Mouse (Mus musculus): ENCODE results near the gene Casz1.

The Casz1 gene

GRCm38 (mm10) chr4:148906806-148907205, 102.6 kb downstream of the Casz1 start:
- DNase-seq (ENCODE audit: low read depth), result no peak

GRCm38 (mm10) chr4:148908214-148908681, 104.0 kb downstream of the Casz1 start:
- DNase-seq (ENCODE audit: low read depth), result peak; percentile 56

DNA sequence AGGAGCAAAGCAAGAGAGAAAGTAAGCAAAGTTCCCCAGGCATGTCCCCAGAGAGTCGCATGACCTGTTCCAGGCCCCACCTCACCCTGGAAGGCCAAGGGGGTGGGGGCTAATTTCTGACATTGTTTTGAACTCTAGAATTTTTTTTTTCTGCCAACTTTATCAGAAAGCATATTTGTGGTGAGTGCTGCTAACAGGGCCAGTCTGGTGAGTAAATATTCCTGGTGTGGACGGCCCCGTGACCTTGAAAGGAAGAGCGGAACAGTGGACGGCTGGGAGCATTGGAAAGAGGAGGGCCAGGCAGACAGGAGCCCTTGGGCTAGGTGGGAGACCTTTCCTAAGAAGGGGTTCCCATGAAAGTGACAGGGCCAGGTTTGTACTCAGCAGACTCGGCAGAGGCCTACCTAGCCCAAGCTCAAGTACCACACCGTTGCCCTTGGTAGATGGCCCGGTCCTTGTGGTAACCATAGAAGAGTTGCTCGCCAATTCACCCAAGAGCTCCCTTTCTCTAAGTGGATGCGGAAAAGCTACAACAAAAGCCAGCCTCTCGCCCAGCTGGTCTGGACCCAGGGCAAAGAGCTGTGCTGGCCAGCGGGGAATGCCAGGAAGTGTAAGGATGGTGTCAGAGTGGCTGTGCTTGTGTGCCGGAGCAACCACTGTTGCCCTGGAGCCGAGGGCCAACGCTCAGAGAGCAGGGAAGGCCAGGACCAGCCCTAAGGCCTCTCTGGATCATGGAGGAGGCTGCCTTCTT, 104.7 kb downstream of the Casz1 start:
- no peak for DNase-seq (ENCODE audit: low read depth)

DNA sequence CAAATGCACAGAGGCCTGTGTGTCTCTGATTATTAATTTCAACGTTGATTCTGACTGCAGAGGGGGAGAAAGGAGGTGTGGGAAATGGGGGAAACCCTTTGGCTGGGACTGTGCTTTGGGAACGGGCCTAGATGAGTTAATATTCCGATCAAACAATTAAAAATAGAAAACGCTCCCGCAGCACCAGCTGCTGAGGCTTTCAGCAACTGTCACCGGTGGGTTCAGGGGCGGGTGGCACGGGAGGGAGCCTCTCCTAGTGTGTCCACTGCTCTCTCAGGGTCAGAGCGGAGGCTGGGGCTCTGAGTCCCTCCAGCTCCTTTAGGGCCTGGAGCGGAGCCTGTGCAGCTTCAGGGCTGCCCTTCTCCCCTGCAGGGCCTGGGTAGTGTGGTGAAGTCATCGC, 105.3 kb downstream of the Casz1 start:
- no peak for DNase-seq (ENCODE audit: low read depth)

DNA sequence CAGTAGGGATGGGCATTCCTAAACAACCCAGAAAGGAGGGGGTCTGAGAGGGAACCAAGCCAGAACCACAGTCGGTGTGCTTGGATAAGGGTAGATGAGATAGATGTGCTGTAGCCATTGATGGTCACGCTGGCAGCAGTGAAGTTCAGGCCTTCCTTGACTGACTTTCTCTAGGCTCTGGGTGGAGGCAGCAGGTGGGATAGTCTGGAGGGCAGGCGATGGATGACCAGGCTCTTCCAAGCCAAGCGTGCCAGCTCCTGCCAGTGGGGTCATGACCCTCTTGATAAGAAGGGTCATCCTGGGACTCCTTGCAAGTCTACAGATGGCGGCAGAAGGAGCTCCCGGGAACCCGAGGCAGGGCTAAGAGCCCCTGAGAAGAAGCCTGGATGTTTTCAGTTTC, 107.9 kb downstream of the Casz1 start:
- no peak for DNase-seq (ENCODE audit: low read depth)

GRCm38 (mm10) chr4:148912826-148913590, 108.8 kb downstream of the Casz1 start:
- DNase-seq (ENCODE audit: low read depth), result no peak

DNA sequence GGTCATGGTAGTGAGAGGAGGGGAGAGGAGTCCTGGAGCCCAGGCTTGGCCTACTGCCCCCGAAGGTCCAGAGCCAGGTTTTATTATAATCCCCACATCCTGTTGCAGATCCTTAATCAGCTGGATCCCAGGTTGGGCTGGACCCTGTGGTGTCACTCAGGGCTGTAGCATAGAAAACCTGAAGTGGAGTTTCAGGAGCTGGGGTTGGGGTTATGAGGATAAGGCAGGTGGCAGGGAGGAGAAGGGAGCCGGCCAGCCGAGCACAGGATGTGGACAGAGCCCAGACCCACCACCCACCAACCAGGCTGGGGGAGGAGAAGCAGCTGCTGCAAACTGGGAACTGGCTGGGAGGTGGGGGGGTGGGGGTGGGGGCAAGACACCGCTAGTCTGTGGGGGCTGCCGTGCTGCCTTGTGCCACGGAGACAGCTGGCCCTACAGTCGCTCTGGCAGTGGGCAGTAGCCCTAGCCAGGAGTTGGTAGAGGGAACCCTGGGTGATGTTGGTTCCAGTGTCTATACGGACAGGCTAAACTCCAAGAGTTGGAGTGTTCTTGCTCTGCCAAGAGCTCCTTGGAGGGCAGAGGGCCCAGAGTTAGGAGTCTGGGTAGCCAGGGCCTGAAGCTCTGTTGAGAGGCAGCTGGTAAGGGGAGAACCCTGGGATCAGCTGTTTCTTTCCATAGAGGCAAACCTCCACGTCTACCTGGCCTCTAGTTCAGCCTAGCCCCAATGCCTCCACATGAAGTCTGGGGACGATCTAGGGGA, 110.8 kb downstream of the Casz1 start:
- no peak for DNase-seq (ENCODE audit: low read depth)

DNA sequence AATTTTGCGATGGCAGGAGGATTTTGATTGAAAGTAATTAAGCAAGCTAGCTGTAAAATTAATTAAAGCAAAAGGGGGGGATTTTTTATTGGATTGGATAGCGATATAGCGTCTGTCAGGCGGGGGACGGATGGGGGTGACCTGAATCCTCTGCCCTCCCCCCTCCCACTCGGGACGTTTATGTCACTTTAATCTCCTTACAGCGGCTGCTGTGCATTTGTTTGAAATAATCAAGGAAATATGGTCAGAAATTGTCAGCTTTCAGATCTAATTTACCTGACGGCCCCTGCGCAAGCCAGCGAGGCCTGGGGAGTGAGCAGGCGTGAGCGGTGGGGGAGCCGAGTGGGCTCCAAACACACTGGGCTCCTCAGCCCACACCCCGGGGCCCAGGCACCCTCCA, 111.6 kb downstream of the Casz1 start:
- DNase-seq (ENCODE audit: low read depth), result no peak

DNA sequence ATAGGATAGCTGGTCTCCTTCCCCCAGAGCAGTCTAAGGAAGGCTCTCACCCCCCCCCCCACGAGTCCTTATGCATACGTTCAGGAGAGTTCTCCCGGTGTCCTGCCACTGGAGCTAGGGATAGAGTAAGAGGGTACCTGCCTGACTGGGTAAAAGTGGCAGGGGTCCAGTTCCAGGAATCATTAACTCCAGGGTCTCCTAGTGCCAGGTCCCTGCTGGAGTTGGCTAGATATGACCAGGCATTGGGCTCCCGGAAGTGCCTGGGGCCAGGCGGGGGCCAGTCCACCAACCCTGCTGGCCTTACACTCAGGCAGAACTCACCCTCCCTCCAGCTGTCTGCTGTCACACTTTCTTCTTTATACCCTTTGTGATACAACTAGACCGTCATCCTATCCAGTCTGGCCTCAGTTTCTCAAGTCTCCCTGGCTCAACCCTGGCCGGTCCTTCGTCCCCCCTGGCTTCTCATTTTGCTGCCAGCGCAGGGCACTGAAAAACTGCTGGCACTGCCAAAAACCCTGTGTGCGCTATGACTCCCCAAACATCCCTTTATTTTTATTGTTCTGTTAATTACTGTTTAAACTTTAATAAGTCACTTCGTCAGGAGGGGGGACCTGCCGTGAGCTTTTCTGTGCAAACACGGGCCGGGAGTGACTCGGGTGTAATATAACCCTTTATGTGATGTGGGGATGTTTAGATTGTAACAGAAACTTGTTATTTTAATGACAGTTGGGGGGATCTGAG, 114.6 kb downstream of the Casz1 start:
- no peak for DNase-seq (ENCODE audit: low read depth)

DNA sequence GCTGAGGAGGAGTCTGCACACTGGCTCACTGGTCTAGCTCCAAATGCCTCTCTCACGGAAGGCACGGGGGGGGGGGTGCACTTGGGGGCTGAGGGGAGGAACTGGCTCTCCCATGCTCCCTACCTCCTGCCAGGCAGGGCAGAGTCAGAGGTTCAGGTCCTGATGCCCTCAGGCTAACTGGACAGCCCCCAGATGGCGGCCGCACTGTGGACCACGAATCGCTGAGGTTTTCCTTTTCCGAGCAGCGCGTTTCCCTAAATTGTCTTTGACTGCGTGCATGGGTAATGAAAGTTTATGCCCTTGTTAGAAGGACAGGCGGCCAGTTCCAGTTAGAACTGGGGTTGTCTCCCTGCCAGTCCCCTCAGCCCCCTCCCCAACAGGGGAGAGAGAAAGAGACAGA, 116.4 kb downstream of the Casz1 start:
- no peak for DNase-seq (ENCODE audit: low read depth)

GRCm38 (mm10) chr4:148922221-148922700, 118.0 kb downstream of the Casz1 start:
- no peak for DNase-seq (ENCODE audit: low read depth)

GRCm38 (mm10) chr4:148923414-148923813, 119.2 kb downstream of the Casz1 start:
- DNase-seq (ENCODE audit: low read depth), result no peak

DNA sequence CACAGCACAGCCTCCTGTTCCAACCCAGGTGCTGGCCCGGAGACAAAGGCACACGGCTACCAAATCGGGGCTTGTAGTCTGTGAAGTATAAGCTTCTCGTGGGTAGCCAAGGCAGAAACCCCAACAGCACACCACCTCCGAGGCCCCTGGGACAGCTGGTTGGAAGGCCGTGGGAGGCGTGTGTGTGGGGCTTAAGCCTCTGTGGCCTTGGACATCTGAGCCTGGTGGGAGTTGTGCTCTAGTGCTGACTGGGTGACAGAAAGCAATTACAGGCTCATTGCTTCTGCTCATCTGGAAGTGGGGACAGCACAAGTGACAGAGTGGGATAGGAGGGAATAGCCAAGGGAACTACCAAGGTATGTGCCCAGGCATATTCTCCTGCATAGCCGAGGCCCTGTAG, 119.7 kb downstream of the Casz1 start:
- DNase-seq (ENCODE audit: low read depth), result no peak

GRCm38 (mm10) chr4:148925589-148926359, 121.5 kb downstream of the Casz1 start:
- DNase-seq (ENCODE audit: low read depth), result no peak

DNA sequence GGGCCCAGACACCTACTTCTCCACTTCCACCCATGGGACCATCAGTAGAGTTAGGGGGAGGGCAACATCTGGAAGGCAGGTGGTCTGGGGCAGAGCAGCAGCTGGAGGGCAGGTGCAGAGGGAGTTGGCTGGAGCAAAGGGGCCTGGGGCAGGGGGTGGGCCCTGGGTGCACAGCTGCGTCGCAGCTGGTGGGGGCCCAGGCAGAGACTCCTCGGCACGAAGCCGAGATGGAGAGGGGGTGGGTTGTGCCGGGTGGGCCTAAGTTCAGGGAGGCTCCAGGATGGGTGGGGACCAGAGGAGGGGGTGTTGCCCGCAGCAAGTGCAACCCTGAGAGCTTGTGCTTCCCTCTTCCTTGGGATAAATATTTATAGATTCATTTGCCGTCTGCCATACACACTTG, 122.2 kb downstream of the Casz1 start:
- DNase-seq (ENCODE audit: low read depth), result no peak

GRCm38 (mm10) chr4:148928316-148928715, 124.1 kb downstream of the Casz1 start:
- no peak for DNase-seq (ENCODE audit: low read depth)

GRCm38 (mm10) chr4:148928876-148929275, 124.6 kb downstream of the Casz1 start:
- no peak for DNase-seq (ENCODE audit: low read depth)

DNA sequence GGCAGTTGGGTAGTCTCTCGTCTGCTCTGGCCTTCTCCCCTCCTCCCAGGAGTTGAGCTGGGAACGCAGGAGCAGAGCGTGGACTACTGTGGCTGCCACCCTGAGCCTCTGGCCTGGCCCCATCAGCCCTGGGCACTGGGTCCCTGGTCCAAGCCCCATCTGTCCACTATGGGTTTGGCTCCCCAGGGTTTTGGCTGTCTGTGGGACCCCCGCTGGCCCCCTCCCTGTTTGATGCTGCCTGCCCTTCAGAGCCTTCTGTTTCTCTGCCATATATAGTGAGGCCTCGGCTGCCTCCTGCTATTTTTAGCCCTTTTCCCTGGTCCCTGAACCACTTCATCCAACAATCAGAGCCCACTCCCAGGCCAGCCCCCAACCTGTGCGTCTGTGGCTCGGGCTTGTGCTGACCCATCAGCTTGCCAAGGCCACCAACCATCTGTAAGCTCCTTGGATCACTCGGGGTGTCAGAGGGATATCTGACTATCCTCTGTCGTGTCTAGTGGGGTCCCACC, 126.5 kb downstream of the Casz1 start:
- no peak for DNase-seq (ENCODE audit: low read depth)

GRCm38 (mm10) chr4:148933109-148933508, 128.9 kb downstream of the Casz1 start:
- DNase-seq (ENCODE audit: low read depth), result no peak

- no peak for DNase-seq (ENCODE audit: low read depth)
These were observed 131.0 kb downstream of the Casz1 start for GRCm38 (mm10) chr4:148935211-148935610.

GRCm38 (mm10) chr4:148936111-148936510, 131.9 kb downstream of the Casz1 start:
- no peak for DNase-seq (ENCODE audit: low read depth)
